Mouse (Mus musculus) thymus, postnatal 14 days (tissue): ENCODE data around the gene Serpina3n.
"Not testable (repeated sequence)": the region's sequence is repeated elsewhere in the genome, so short reads cannot be mapped to it uniquely, and the experiment has no call there.

ENCODE experiments used
- DNase-seq: peaks from one replicate; pipeline ENCODE4 v3.0.0; 2021

Gene Serpina3n

DNA sequence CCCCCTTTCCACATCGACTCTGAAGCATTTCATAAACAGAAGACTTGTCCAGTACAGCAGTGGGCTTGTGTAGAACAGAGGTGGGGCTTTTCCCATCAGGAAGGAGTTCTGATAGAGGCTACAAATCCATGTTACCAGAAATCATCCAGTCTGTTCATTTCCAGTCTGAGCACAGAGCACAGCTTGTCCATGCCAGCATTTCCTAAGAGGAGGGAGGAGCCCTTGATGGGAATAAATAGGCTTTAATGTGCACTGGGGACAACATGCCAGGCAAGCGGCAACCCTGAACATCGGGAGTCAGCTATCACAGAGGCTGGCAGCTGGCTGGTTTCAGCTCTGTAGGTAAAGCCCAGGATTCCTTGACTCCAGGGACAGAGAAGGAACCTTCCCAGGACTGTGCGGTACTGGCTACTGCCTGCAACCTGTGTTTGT lies at the start of gene Serpina3n:
Serpina3n (plus strand) TSS at position 276 of the 432 bp plus-strand sequence.
- no peak for DNase-seq

DNA sequence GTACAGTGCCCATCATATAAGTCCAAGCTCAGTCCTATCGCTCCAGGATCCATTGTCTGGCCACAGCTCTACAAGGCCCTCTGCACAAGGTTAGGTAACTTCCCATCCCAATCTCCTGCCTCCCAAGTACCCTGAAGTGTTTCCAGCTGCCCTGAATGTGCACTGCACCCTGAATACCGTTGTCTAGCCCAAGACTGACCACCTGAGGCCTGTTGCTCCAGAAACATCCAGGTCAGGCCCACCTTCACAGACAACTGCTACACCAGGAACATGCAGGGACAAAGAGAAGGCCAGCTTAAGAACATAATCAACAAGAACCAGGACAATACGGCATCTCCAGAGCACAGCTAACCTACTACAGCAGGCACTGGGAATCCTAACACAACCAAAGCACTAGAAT lies 36.5 kb upstream of the Serpina3n start:
- DNase-seq = no peak

DNA sequence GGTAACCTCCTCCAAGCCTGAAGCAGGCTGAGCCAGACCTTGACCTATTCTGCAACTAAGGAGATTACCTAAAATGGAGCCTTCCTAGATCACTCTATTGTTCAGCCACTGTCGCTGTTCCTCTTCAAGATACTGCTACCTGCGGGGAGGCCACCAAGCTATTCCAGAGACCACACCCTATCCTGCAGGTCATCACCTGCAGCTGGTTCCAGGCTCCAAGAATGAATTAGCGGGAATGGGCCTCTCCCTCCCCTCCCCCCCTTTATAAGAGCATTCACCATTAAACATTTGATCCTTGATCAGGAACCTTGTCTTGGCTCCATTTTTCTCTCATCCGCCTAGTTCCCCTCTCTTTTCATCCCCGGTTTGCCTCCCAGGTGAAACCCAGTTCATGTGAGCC lies 29.4 kb upstream of the Serpina3n start:
- not testable (repeated sequence) for DNase-seq

DNA sequence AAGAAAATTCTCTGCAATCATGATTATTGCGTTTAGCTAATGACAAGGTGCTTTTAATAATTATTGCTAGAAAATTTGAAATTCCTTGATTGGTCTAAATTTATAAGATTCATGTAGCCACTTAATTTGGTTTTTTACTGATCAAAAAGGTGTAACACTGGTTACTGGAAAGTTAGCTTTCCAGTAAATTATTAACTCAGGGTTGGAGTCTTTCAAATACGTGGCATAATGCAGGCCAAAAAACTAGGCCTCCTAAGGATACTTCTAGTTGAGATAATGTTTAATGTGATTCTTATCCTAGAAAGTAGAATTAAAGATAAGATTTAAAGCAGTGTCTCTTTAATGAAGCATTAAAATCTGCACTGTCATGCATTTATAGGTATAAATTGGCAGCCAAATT lies 28.2 kb upstream of the Serpina3n start:
- DNase-seq = not testable (repeated sequence)

DNA sequence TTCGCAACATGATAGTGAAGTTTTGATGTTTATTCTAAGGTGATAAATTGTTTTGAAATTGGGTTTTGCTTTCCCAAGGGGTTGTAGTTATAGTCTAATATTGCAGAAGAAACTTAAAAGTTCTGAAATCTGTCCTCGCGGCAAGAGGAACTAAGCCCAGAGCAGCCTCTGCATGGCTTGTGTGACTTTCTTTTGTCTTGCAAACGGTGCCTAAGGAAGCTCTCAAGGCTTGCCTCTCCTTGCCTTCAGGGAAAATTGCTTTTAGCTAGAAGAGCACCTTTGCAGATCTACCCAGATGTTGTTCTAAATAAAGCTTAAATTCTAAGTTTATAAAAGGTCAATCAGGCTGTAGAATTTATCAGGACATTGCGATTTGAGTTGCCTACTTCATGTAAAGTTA lies 27.7 kb upstream of the Serpina3n start:
- DNase-seq = not testable (repeated sequence)

DNA sequence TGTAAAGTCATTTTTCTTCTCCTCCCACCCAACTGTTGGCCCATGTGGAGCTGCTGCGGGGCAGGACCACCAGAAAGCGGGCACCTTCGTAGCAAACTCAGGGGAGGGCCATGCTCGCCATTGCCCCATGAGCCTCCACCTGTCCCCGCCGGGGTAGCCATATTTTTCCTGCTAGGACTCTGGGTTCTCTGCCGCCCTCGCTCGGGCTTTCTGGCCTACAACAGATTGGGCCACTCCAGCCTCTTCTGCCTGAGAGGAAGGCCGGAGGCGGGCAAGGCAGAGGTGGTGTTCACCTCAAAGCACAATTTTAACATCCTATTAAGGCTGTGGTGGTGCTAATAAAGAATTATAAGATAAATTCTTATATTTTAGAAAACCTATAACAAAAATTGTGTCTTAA lies 26.7 kb upstream of the Serpina3n start:
- no peak for DNase-seq

DNA sequence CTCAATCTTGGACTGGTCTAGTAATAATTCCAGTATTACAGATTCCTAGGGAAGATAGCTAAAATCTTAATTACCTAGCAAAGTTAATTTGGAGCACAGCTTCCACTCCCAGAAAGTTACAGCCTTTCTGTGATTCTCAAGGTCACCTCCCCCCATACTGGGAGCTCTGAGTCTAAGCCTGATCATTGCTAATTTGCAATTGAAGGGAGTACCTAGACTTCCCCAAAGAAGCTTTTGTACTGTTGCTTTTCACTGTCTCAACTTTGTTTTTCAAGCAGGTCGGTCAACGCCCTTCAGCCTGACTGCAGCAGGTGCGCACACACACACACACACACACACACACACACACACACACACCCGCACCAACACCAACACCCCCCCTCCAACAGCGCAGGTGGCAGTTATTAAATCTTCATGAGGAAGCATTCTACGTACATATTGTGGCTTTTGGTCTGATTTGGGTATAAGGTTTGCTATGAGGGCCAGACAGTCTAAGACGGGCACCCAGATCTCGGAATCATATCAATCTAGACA lies 25.4 kb upstream of the Serpina3n start:
- DNase-seq = not testable (repeated sequence)

DNA sequence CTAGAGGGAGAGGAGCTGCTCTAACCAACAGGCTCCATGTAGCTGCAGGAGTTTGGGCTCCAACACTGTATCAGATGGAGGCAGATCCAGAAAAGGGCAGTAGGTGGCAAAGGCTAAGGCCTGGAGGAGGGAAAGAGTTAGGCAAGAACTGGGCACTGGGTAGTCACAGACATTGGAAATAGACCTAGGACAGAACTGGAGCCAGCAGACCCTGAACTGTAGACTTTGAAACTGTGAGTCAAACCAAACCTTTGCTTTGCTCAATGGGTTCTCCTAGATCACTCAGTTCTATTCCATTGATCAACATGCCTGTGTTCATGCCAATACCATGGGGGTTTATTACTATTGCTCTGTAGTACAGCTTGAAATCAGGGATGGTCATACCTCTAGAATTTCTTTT lies 20.5 kb upstream of the Serpina3n start:
- DNase-seq = not testable (repeated sequence)

DNA sequence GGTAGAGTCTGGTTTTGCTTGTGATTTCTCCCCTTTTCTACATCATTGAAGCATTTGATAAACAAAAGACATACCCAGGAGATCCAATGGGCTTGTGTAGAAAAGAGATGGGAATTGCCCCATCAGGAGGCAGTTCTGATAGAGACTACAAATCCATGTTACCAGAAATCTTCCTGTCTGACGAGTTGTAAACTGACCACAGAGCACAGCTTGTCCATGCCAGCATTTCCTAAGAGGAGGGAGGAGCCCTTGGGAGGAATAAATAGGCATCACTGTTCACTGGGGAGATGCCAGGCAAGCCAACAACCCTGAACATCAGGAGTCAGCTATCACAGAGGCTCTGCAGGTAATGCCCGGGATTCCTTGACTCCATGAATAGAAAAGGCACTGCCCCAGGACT lies 19.7 kb upstream of the Serpina3n start:
- not testable (repeated sequence) for DNase-seq

DNA sequence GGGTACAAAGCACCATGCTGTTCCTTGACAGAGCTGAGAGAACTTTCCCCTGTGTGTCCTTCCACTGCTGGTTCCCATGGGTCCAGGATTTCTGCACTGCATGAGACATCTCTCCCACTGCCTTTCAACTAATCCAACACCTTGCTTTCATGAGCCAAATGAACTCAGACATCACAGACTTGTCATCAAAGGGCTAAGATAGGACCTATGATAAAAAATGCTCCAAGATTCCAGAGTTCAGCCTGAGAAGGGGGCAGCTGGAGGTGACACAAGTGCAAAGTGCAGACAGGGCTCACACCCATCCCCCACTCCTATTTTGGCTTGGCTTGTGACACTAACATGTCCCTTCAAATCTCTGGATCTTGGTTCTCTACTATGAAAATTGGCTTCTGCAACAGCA lies 18.1 kb upstream of the Serpina3n start:
- DNase-seq = no peak

DNA sequence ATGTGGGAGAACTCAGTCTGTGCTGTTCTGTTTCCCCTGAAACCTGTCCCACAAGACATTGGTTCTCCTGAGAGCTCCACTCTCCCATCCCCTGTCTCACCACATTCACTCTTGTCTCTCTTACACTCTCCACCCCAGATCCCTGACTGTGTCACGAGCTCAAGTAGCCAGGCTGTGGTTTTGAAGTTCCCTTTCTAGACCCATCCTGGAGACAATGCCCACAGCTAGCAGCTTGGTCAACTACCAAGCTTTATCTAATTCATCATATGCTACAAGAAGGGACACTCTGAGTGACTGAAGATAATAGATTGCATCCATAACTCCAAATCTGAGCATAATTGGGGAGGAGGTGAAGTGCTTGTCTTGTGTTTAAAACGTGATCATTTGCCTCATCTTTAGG lies 15.5 kb upstream of the Serpina3n start:
- not testable (repeated sequence) for DNase-seq

DNA sequence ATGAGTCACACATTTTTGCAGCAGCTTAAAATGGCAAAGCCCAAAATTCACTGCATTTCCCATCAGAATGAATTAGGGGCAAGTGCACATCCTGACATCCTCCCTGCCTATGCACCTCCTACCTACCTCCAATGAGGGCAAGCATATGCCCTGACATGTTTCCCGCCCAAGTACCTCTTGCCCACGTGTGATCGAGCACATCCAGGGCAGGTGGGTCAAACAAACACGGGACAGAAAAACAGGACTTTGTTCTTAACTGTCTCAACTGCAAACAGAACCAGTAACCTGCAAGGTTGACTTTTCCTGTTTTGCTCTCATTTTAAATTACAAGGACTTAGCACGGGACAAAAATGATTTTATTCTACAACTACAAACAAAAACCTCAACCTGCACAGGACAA lies 2.6 kb upstream of the Serpina3n start:
- no peak for DNase-seq

DNA sequence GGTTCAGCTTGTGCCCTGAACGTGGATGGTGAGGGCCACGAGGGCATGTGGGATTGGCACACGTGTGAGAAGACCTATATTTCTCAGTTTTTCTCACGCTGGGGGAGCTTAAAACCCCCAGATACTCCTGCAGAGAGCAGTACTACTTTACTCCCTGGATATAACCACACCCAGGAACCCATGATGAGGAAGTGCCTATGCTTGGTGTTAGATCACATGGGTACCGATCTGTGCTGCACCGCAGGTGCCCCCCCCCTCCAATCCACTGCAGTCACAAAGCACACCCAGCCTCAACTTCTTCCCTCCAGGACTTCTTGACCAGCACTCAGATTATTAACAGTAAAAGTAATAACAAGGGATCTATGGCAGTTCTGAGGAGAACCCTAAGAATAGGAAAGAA lies 6.0 kb downstream of the Serpina3n start:
- DNase-seq = no peak

DNA sequence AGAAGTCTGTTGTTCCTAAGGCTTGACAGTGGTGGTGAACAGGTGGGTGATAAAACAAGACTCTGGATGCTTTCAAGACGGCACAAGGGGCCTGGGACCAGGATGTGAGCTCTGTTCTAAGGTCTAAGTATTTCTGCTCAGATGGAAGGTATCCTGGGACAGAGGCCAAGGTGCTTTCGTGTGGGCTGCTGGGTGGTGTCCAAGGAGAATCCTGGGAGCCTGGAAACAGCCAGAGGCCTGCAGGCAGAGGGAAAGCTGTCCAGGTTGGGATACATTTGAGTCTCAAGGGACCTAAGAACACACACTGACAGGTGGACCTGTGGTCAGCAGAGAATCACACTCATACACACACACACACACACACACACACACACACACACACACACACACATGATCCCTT lies 8.0 kb downstream of the Serpina3n start:
- DNase-seq = no peak

DNA sequence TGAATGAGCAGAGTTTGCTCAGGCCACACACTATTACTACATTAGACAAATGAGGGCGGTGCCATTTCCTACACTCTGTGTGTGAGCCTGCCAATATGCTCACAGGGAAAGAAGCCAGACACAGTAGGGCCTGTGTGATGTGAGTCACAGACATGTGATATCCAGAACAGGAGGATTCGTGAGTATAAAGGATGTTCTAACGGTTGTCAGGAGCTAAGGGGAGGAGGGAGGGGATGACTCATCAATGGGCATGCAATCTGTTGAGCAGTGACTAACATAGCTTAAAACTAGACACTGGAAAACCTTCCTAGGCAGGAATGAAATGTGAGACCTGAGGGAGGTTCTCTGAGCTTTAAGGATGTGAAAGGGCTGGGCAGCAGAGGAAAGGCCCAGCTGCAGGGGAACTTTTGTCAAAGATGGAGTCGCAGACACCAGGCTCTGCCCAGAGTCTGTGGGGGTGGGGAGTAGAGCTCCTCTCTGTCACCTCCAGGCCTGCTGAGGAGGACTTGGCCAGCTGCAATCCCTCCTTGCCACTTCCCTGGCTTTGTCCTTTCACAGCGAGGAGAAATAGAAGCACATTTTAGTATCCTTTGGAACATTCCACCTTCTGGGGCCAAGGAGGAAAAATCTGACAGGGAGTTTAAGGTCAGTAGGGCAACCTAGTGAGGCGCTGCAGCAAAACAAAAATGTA lies 9.2 kb downstream of the Serpina3n start:
- no peak for DNase-seq

DNA sequence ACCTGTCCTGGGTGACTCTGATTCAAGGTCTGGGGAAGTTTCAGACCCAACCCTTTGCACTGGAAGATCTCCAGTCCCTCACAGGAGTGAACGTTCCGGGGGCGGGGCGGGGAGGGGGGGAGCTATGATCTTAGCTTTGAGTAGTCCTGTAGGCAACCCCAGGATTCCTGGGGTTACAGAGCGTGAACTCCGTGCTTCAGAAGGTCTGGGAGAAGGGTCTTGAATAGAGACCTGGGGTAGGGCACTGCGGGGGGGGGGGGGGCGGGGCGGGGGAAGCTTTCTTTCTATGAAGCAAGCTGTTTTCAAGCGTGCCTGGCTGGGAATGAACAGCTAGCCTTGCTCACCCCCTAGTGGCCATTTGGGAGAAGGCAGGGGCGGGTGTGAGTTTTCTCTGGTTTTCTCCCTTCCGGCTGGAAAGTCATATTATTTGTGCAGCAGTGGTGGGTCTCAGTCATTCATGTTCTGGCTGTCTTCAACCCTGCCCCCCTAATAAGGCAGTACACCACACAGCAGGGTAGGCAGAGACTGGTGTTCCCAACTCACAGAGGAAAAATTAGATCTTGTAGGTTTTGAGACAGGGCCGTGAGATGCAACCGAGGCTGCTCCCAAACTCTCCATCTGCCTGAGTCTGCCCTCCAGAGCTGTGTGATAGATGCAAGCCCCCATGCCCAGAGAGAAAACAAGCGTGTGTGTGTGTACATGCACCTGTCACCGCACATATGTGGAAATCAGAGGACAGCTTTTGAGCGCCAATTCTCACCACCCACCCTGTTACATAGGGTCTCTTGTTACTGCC lies 12.0 kb downstream of the Serpina3n start:
- DNase-seq = peak; percentile 74

DNA sequence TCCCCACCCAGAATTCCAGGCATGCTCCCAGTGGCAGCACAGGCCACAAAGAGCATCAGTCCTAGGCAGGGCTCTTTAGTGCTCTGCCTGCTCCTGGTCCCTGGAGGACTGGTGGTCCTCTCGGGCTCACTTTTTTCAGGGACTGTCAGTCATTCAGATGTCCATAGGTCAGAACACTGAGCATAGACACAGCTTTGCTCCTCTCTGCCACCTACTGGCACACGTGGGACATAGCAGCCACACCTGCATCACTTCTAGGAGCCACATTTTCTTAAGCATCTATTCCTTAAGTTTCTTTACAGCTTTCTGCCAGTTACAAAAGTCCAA lies 12.6 kb downstream of the Serpina3n start:
- DNase-seq = peak; percentile 20

DNA sequence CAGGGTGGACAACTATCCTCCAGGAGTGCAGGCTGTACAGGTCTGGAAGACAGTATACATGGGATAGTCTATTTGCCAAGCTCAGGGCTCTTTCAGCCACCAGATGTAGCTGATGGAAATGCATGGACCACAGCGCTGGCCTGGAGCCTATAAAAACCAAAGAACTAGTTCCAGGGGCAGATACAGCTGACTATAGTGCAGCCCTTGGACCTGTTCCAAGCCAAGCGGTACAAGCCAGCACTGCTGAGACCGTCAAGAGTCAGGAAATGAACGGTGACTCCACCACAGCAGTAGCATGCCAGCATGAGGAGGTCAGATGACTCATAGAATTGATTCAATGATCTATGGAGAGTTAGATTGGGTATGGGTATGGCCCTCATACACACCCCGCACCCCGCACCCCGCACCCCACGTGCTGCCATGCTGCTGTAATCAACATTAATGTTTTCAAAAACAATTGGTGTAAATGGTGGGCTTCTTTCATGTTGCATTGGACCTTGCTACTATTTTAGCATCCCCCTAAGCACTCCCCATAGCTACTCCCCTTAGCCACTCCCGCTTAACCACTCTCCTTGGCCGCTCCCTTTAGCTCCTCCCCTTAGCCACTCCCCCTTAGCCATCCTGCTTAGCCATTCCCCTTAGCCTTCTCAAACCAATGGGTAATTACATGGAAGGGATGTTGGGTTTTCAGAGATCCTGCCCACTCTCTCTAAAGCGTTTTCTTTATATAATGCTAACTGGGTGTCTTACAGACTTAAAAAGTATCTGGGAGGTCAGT lies 16.3 kb downstream of the Serpina3n start:
- DNase-seq = no peak

DNA sequence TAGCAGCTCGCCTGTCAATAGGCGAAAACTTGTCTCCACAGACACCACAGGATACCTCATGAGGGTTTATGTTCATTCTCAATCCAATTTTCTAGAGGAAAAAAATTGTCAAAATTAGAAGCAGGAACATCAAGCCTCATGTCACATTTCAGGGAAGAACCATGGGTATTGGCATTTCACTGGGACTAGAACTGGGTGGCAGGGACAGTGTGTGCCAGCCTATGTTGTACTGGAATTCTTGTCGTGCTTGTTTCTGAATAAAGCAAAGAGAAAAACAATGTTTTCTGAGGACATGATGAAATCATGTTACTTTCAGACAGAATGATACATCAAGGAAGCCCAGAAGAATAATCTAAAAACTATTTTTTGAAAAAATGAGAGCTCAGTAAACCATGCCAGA lies 19.1 kb downstream of the Serpina3n start:
- no peak for DNase-seq

DNA sequence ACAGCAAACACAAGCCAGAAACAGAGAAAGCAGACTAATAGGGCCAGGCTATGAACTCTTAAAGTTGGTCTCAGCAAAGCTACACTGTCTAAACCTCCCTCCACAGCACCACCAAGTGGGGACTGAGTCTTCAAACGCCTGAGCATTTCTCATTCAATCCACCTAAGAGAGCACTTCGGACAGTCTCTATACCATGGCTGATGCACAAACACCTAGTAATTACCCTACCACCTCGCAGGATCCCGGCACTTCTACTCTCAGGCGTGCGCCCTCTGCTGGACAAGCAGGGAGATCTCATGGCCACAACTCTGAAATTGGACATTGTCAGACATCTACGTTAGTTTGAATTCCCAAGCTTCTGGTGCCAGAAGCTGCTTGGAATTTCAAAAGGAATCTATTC lies 20.4 kb downstream of the Serpina3n start:
- DNase-seq = peak; percentile 32

DNA sequence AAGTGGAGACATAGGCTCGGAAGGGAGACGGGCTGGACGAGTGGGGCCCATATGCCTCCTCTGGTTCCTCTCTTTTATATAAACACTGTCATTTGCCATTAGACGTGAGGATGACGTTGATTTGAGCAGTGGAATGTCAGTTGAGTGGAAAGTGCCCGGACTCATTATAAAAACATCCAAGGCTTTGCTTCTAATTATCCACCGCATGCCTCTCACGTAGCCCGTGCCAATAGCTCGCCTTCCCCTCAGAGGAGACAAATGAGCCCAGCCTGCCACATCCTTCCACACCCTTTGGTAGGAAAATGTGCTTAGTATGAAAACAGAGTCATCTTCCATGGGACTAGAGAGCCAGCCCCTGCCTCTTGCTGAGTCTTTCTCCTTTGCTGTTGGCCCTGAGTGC lies 24.8 kb downstream of the Serpina3n start:
- DNase-seq = no peak

DNA sequence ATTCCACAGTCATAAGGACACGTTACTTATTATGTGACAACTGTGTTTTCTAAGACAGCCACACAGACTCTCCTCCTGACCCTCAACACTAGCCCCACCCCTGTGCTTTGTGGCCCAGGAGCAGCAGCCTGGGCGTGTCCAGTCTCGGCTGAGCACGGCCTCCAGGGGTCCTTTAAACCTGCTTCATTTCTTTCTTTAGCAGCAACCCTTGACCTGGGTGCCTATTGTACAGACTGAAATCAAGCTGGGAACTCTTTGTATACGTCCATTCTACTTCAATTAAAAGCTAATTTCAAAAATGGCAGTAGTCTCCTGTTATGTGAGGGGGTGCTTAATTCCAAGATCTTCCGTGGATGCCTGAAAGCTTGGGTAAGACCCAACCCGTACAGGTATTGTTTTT lies 26.7 kb downstream of the Serpina3n start:
- DNase-seq = no peak

DNA sequence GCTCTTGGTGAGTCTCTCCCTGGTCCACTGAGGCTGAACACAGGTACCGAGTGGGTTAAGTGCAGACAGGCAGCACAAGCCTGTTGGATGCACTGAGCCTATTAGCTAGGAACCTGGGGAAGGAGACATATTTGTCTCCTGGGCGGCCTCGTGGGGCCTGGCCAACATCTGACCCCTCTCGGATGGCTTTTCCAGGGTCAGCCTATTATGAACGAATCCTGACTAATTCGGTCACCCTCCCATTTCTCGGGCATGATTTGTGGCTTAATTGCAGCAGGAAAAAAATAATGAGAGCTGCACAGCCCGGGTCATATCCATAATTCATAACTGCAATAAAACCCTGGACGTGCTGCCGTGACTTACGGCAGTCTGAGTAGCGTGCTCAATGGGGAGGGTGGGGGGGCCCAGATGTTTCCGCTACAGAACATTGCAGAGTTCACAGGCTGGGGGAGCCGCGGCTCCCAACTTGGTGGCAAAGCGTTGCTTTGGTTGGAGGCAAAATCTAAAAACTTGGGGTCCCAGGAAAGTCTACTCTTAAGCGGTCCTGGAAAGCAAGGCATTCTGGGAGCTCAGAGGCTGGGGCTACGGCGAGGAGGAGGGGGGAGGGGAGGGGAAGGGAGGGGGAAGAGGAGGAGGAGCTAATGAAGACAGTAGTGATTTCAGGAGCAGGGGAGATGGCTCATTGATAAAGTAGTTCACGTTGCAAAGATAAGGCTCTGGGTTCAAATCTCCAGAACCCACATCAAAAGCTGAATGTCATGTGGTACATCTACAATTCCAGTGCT lies 27.6 kb downstream of the Serpina3n start:
- DNase-seq = no peak
